Mouse (Mus musculus) heart, embryonic 13.5 days (tissue): ENCODE results near the gene AW549877. TPM values are rescaled to one million over a fixed set of nuclear protein-coding genes. Genes with fewer than 3 reads are reported as not detected.

Experiments used
- ATAC-seq: fragments of 200-750 bp; cut with Nextera tagmentation; 2 replicates; pipeline ENCODE4 v1.8.0; 2017; ENCODE audit warnings: moderate TSS enrichment; ENCODE audit not compliant: insufficient number of reproducible peaks, low FRiP score, low TSS enrichment; ENCODE audit errors: extremely low read depth
- H3K27ac ChIP-seq: fragments of 300-500 bp; sonication (generic); replicated peaks from 2 replicates; pipeline ENCODE4 v1.5.1; 2015; ENCODE audit warnings: moderate library complexity, mild to moderate bottlenecking, inconsistent platforms
- H3K27me3 ChIP-seq: fragments of 300-500 bp; sonication (generic); replicated peaks from 2 replicates; pipeline ENCODE4 v1.6.1; 2015; ENCODE audit warnings: mild to moderate bottlenecking, inconsistent platforms
- H3K36me3 ChIP-seq: fragments of 300-500 bp; sonication (generic); 2 replicates; pipeline ENCODE4 v1.6.1; 2015; ENCODE audit warnings: mild to moderate bottlenecking, inconsistent platforms
- H3K4me1 ChIP-seq: fragments of 300-500 bp; sonication (generic); 2 replicates; pipeline ENCODE4 v1.6.1; 2015; ENCODE audit warnings: inconsistent platforms
- H3K4me2 ChIP-seq: fragments of 300-500 bp; sonication (generic); 2 replicates; pipeline ENCODE4 v1.6.1; 2015; ENCODE audit warnings: inconsistent platforms, mild to moderate bottlenecking, moderate library complexity
- H3K4me3 ChIP-seq: fragments of 300-500 bp; sonication (generic); 2 replicates; pipeline ENCODE4 v1.5.1; 2015; ENCODE audit warnings: moderate library complexity, mild to moderate bottlenecking, inconsistent platforms
- H3K9ac ChIP-seq: fragments of 300-500 bp; sonication (generic); 2 replicates; pipeline ENCODE4 v1.6.1; 2015; ENCODE audit warnings: inconsistent platforms, mild to moderate bottlenecking, moderate library complexity
- H3K9me3 ChIP-seq: fragments of 300-500 bp; sonication (generic); 2 replicates; pipeline ENCODE4 v1.6.1; 2016; ENCODE audit warnings: inconsistent platforms
- WGBS: fragments of 180-500 bp; shearing (Covaris S2); methylation state at CpG from one replicate; pipeline ENCODE4 v1.1.7; 2015; ENCODE audit warnings: mixed read lengths; 5-methylcytosine and 5-hydroxymethylcytosine counted together
- polyA plus RNA-seq: library from polyadenylated mRNA; unstranded; fragments of >200 nt; fragmentation: Nextera tagmentation; extraction: Ambion mirVana; gene quantifications from 2 replicates; pipeline ENCODE4 v1.2.1, GENCODE M21; 2015

AW549877 gene
- polyA plus RNA-seq: 20.9 and 22.6 TPM in 2 replicates

- under 1% methylated on average over 61 of the region's 61 CpGs for WGBS
- Histone ChIP-seq H3K4me1 (peaks cover 19% of the 10 kb centered on the region), H3K4me3 (peak within 1 kb of the TSS; percentile 85), H3K9ac (peak within 1 kb of the TSS; percentile 91), H3K4me2 (peak within 1 kb of the TSS; percentile 81), H3K27me3 (no peaks in the 10 kb centered on the region), H3K9me3 (no peaks in the 10 kb centered on the region), H3K27ac (peak within 1 kb of the TSS; percentile 97), H3K36me3 (peaks cover 16% of the 10 kb centered on the region)
- peak; percentile 98 for ATAC-seq
These were observed at the start of gene AW549877 for GRCm38 (mm10) chr15:3995448-3996266. TSS of gene AW549877 (minus strand) at chr15:3995744.

DNA sequence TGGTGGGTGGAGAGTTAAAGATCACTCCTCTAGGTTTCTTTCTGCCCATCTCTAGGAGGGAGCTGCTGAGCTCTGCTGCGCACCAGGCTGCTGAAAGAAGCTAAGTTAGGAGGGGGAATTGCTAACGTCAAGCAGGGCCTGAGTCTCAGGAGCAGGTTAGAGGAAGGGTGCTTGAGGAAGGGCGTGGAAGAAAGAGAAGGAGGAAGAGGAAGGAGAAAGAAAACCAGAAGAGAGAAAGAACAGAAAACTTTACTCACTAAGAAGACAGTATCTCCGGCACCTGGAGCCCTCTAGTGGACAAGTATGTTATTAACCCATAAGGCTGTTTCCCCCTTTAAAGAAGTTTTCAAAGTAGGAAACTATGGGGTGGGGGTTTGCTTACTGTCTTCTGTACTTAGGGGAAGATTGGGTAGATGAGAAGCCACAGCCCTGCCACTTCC, 47.5 kb upstream of the AW549877 start:
- no peak for ATAC-seq
- no peak overlapping the region for H3K9ac ChIP-seq
- H3K27me3 ChIP-seq: no peaks in the 10 kb centered on the region
- H3K4me2 ChIP-seq: peak overlapping the region; percentile 27; the same call in 1 of the 2 replicates
- peaks cover 64% of the 10 kb centered on the region for H3K36me3 ChIP-seq
- H3K9me3 ChIP-seq: no peaks in the 10 kb centered on the region
- peaks cover 14% of the 10 kb centered on the region for H3K4me1 ChIP-seq
- 21% methylated on average over 4 of the region's 4 CpGs for WGBS
- H3K4me3 ChIP-seq: no peak overlapping the region
- H3K27ac ChIP-seq: no peak overlapping the region

GRCm38 (mm10) chr15:4042423-4042822, 46.9 kb upstream of the AW549877 start:
- no peak overlapping the region for H3K27ac ChIP-seq
- no peaks in the 10 kb centered on the region for H3K9me3 ChIP-seq
- H3K27me3 ChIP-seq: no peaks in the 10 kb centered on the region
- peaks cover 14% of the 10 kb centered on the region for H3K4me1 ChIP-seq
- H3K9ac ChIP-seq: no peak overlapping the region
- no peak for ATAC-seq
- WGBS: 45% methylated on average over 3 of the region's 3 CpGs
- peaks cover 64% of the 10 kb centered on the region for H3K36me3 ChIP-seq
- no peak overlapping the region for H3K4me2 ChIP-seq
- H3K4me3 ChIP-seq: no peak overlapping the region

GRCm38 (mm10) chr15:4033168-4034004, 37.8 kb upstream of the AW549877 start:
- peaks cover 31% of the 10 kb centered on the region for H3K36me3 ChIP-seq
- no peak overlapping the region for H3K9ac ChIP-seq
- H3K4me1 ChIP-seq: peaks cover 43% of the 10 kb centered on the region
- 48% methylated on average over 3 of the region's 3 CpGs for WGBS
- no peak overlapping the region for H3K4me2 ChIP-seq
- peak overlapping the region; percentile 57 for H3K27ac ChIP-seq
- H3K9me3 ChIP-seq: no peaks in the 10 kb centered on the region
- no peak overlapping the region for H3K4me3 ChIP-seq
- no peaks in the 10 kb centered on the region for H3K27me3 ChIP-seq
- ATAC-seq: no peak

DNA sequence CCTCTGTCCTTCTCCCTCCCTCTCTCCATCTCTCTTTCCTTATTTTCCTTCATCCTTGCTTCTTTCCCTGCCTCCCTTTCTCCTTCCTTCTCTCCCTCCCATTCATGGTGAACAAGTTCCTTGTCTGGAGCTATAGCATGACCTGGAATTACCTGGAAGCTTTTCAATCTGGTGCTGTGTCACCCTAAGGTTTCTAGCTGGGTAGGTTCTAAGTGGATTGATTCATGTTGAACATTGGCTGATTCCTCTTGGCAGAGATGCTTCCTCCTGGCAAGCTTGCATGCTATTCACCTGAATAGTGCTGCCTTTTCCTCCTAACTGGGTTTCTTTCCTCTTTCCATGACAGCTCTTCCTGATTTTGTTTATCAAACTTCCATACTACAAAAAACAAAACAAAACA, 33.4 kb upstream of the AW549877 start:
- no peak overlapping the region for H3K27ac ChIP-seq
- peaks cover 59% of the 10 kb centered on the region for H3K4me1 ChIP-seq
- no peak for ATAC-seq
- no peaks in the 10 kb centered on the region for H3K27me3 ChIP-seq
- H3K9ac ChIP-seq: no peak overlapping the region
- H3K4me2 ChIP-seq: no peak overlapping the region
- no peak overlapping the region for H3K4me3 ChIP-seq
- no peaks in the 10 kb centered on the region for H3K9me3 ChIP-seq
- no peaks in the 10 kb centered on the region for H3K36me3 ChIP-seq

- Histone ChIP-seq H3K9me3 (no peaks in the 10 kb centered on the region), H3K4me1 (peaks cover 53% of the 10 kb centered on the region), H3K9ac (peak overlapping the region; percentile 94), H3K27me3 (no peaks in the 10 kb centered on the region), H3K4me2 (peak overlapping the region; percentile 69), H3K36me3 (no peaks in the 10 kb centered on the region), H3K27ac (peak overlapping the region; percentile 99), H3K4me3 (peak overlapping the region; percentile 90; the same call in 1 of the 2 replicates)
- ATAC-seq: no peak
- 83% methylated on average over 6 of the region's 6 CpGs for WGBS
These were observed 32.8 kb upstream of the AW549877 start for GRCm38 (mm10) chr15:4028411-4028700.

DNA sequence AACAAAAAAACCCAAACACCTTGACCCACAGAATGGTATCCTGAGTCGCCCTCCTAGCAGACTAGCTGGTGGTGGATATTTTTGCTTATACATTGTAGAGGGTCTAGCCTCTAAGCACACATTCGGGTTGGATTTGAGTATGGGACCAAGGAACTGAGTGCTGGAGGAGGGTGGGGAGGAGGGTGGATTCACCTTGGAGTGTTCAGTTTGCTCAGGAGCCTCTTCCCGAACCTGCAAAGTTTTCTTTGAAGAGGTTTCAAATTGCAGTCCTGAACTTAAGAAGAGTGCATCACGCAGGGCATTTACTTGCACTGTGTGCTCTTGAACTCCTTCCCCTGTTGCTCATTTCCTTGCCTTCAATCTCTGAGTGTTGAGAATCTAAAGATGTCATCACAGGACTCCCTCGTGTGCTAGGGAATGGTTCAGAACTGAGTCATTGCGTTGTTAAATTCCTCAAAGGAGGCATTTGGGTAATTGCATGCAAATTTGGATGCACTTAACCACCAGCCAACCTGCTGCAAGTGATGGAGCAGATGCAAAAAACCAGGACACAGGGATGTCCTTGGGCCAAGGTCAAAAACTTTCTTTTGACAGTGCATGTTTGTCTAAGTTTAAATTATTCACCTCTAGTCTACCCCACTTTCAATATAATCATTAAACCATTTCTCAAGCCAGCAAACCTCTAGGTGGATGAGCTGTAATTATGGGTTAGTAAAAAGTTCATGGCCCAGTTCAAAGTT, 32.3 kb upstream of the AW549877 start:
- no peak for ATAC-seq
- Histone ChIP-seq H3K9me3 (no peaks in the 10 kb centered on the region), H3K27me3 (no peaks in the 10 kb centered on the region), H3K27ac (peak overlapping the region; percentile 99), H3K9ac (peak overlapping the region; percentile 94), H3K36me3 (no peaks in the 10 kb centered on the region), H3K4me3 (peak overlapping the region; percentile 90), H3K4me2 (peak overlapping the region; percentile 69), H3K4me1 (peaks cover 48% of the 10 kb centered on the region)
- 7% methylated on average over 6 of the region's 6 CpGs for WGBS

GRCm38 (mm10) chr15:4026831-4027584, 31.5 kb upstream of the AW549877 start:
- H3K4me3 ChIP-seq: peak overlapping the region; percentile 90
- under 1% methylated on average over 64 of the region's 65 CpGs for WGBS
- peak overlapping the region; percentile 94 for H3K9ac ChIP-seq
- no peaks in the 10 kb centered on the region for H3K9me3 ChIP-seq
- H3K27me3 ChIP-seq: no peaks in the 10 kb centered on the region
- peaks cover 40% of the 10 kb centered on the region for H3K4me1 ChIP-seq
- peak overlapping the region; percentile 69 for H3K4me2 ChIP-seq
- peak overlapping the region; percentile 99 for H3K27ac ChIP-seq
- ATAC-seq: peak; percentile 60
- no peaks in the 10 kb centered on the region for H3K36me3 ChIP-seq

- Histone ChIP-seq H3K36me3 (no peaks in the 10 kb centered on the region), H3K27ac (peak within 1 kb of the TSS; percentile 99), H3K4me3 (peak within 1 kb of the TSS; percentile 90), H3K9me3 (no peaks in the 10 kb centered on the region), H3K4me2 (peak within 1 kb of the TSS; percentile 69), H3K9ac (peak within 1 kb of the TSS; percentile 94), H3K4me1 (peaks cover 33% of the 10 kb centered on the region), H3K27me3 (no peaks in the 10 kb centered on the region)
- WGBS: under 1% methylated on average over 45 of the region's 45 CpGs
- peak; percentile 78 for ATAC-seq
These were observed 30.8 kb upstream of the AW549877 start, which contains the start of gene Oxct1 for GRCm38 (mm10) chr15:4026231-4026773. TSS of gene Oxct1 (plus strand) at chr15:4026383.

GRCm38 (mm10) chr15:4025508-4025904, 30.0 kb upstream of the AW549877 start:
- H3K9ac ChIP-seq: peak overlapping the region; percentile 94
- ATAC-seq: no peak
- peak overlapping the region; percentile 69 for H3K4me2 ChIP-seq
- no peaks in the 10 kb centered on the region for H3K9me3 ChIP-seq
- no peaks in the 10 kb centered on the region for H3K27me3 ChIP-seq
- H3K4me1 ChIP-seq: peaks cover 33% of the 10 kb centered on the region
- H3K4me3 ChIP-seq: peak overlapping the region; percentile 90; the same call in 1 of the 2 replicates
- 42% methylated on average over 11 of the region's 11 CpGs for WGBS
- H3K36me3 ChIP-seq: no peaks in the 10 kb centered on the region
- H3K27ac ChIP-seq: peak overlapping the region; percentile 99
